Mouse (Mus musculus) cerebellum, adult 2 months (tissue): Measurements from ENCODE around the gene Cradd.

Experiments used
- CTCF ChIP-seq: fragments of 200-500 bp; IDR thresholded peaks from 2 replicates; pipeline ENCODE4 v1.5.1; 2011; ENCODE audit warnings: low read depth, mild to moderate bottlenecking, control low read depth, low read length, moderate library complexity, borderline replicate concordance; ENCODE audit not compliant: insufficient read depth
- POLR2A ChIP-seq: fragments of 200-500 bp; IDR thresholded peaks from 2 replicates; pipeline ENCODE4 v1.6.1; 2011; ENCODE audit warnings: low read length, control low read depth, borderline replicate concordance; ENCODE audit not compliant: insufficient read depth

DNA sequence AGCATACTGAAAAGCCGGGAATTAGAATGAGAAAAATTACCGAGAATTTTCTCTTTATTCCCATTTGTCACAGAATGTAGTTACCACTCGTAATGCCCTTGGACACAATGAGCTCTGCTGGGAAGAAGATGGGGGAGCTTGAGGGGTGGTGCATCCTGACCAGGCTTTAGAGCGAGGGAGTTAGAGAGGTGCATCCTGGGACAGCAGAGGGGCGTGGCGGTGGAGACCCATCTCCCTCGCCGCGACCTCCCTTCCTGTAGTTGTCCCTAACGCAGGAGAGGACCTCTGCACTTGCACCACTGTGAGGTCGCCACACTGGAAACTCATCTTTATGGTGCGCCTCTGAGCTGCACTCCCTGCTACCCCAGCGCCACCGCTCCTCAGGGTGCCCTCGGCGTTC is 72.3 kb downstream of the Cradd start:
- TF ChIP-seq CTCF (no peak), POLR2A (no peak)
